9 mouse cellular contexts compared by ENCODE assay signal in genomic region chr6:135445070-135445469, GRCm38 (mm10).
DNase-seq lines count a peak whose midpoint lies in the region; ATAC-seq and TF ChIP-seq lines count a peak whose summit lies in the region.
"Had no signal": no experiment of that assay in that cellular context is flagged by ENCODE, and none has a peak within 500 bp of the region (broad histone marks: within the 10 kb centered on the region; RNA-seq: fewer than 3 reads in every experiment).

No protein-coding gene starts in this region.

- no peaks in the 10 kb centered on the region for H3K27me3 ChIP-seq in intestine, embryonic 15.5 days (replicated peaks)
- no peaks in the 10 kb centered on the region for H3K27me3 ChIP-seq in intestine, postnatal 0 days (replicated peaks; ENCODE audit: control insufficient read depth, insufficient read depth, low read length)
- H3K27me3 ChIP-seq in embryonic facial prominence, embryonic 14.5 days (replicated peaks; ENCODE audit: control insufficient read depth, insufficient read depth, low read length), result no peaks in the 10 kb centered on the region; the same call in 1 of the 2 replicates
- no peaks in the 10 kb centered on the region for H3K27me3 ChIP-seq in hindbrain, embryonic 14.5 days (ENCODE audit: control insufficient read depth, insufficient read depth, low read length)
- no peaks in the 10 kb centered on the region for H3K27me3 ChIP-seq in midbrain, embryonic 14.5 days (ENCODE audit: control insufficient read depth, insufficient read depth, low read length)
- H3K27me3 ChIP-seq in thymus, adult 2 months (ENCODE audit: control insufficient read depth, insufficient read depth, low read length), result no peaks in the 10 kb centered on the region

- peak overlapping the region; percentile 39 for H3K4me2 ChIP-seq in intestine, embryonic 15.5 days (replicated peaks)
- no peak overlapping the region for H3K4me2 ChIP-seq in intestine, postnatal 0 days (replicated peaks; ENCODE audit: low read depth)
- H3K4me2 ChIP-seq in embryonic facial prominence, embryonic 14.5 days (ENCODE audit: low read depth, low read length), result peak overlapping the region; percentile 51
- peak overlapping the region; percentile 39 for H3K4me2 ChIP-seq in hindbrain, embryonic 14.5 days (replicated peaks)
- H3K4me2 ChIP-seq in midbrain, embryonic 14.5 days (ENCODE audit: low read length), result peak overlapping the region; percentile 41
- H3K4me2 ChIP-seq: stomach, embryonic 15.5 days had no signal

- peak overlapping the region; percentile 11 for H3K27ac ChIP-seq in intestine, embryonic 15.5 days
- no peak overlapping the region for H3K27ac ChIP-seq in intestine, postnatal 0 days (ENCODE audit: low read depth, low read length)
- peak overlapping the region; percentile 39; the same call in 1 of the 2 replicates for H3K27ac ChIP-seq in embryonic facial prominence, embryonic 14.5 days (replicated peaks; ENCODE audit: low read depth, low read length)
- H3K27ac ChIP-seq in hindbrain, embryonic 14.5 days, result peak overlapping the region; percentile 60
- peak overlapping the region; percentile 70 for H3K27ac ChIP-seq in midbrain, embryonic 14.5 days (replicated peaks; ENCODE audit: low read depth, low read length)
- no peak overlapping the region for H3K27ac ChIP-seq in thymus, adult 2 months (ENCODE audit: control insufficient read depth, insufficient read depth, low read length)
- H3K27ac ChIP-seq: stomach, embryonic 15.5 days had no signal

- 36% methylated on average over 8 of the region's 8 CpGs for WGBS in intestine, embryonic 15.5 days
- WGBS in intestine, postnatal 0 days, result 61% methylated on average over 8 of the region's 8 CpGs
- 28% methylated on average over 8 of the region's 8 CpGs for WGBS in embryonic facial prominence, embryonic 14.5 days
- 19% methylated on average over 8 of the region's 8 CpGs for WGBS in hindbrain, embryonic 14.5 days
- 22% methylated on average over 8 of the region's 8 CpGs for WGBS in midbrain, embryonic 14.5 days
- 77% methylated on average over 8 of the region's 8 CpGs for WGBS in thymus, adult 2 months

- H3K9me3 ChIP-seq in intestine, embryonic 15.5 days, result no peaks in the 10 kb centered on the region
- no peaks in the 10 kb centered on the region for H3K9me3 ChIP-seq in intestine, postnatal 0 days (ENCODE audit: control insufficient read depth)
- H3K9me3 ChIP-seq in embryonic facial prominence, embryonic 14.5 days (ENCODE audit: control insufficient read depth, low read length), result 0 out of 2 replicates have a peak, but pooled peaks cover under 1% of the 10 kb centered on the region
- no peaks in the 10 kb centered on the region for H3K9me3 ChIP-seq in hindbrain, embryonic 14.5 days (ENCODE audit: control insufficient read depth, low read length)
- no peaks in the 10 kb centered on the region for H3K9me3 ChIP-seq in midbrain, embryonic 14.5 days (ENCODE audit: control insufficient read depth, low read length)
- H3K9me3 ChIP-seq: stomach, embryonic 15.5 days had no signal

- no peak for DNase-seq in embryonic facial prominence, embryonic 14.5 days (ENCODE audit: low spot score)
- no peak for DNase-seq in hindbrain, embryonic 14.5 days (ENCODE audit: low spot score)
- no peak for DNase-seq in midbrain, embryonic 14.5 days
- DNase-seq in thymus, adult 2 months, result no peak
- no peak for DNase-seq in c-Kit-positive CD71-positive TER-119-positive erythroid progenitor cells, embryonic 14.5 days (ENCODE audit: low spot score)

- no peak overlapping the region for H3K4me3 ChIP-seq in intestine, embryonic 15.5 days (replicated peaks)
- H3K4me3 ChIP-seq in intestine, postnatal 0 days (ENCODE audit: low read depth, low read length), result no peak overlapping the region
- H3K4me3 ChIP-seq in embryonic facial prominence, embryonic 14.5 days (ENCODE audit: low read depth, low read length), result no peak overlapping the region
- H3K4me3 ChIP-seq in hindbrain, embryonic 14.5 days (replicated peaks; ENCODE audit: low read length), result no peak overlapping the region
- H3K4me3 ChIP-seq in midbrain, embryonic 14.5 days (replicated peaks; ENCODE audit: low read depth, low read length), result no peak overlapping the region
- H3K4me3 ChIP-seq in thymus, adult 2 months (ENCODE audit: control insufficient read depth, insufficient read depth, low read length), result no peak overlapping the region
- H3K4me3 ChIP-seq: stomach, embryonic 15.5 days had no signal

- H3K36me3 ChIP-seq in intestine, embryonic 15.5 days, result no peaks in the 10 kb centered on the region
- H3K36me3 ChIP-seq in intestine, postnatal 0 days (ENCODE audit: control insufficient read depth, insufficient read depth), result no peaks in the 10 kb centered on the region
- H3K36me3 ChIP-seq in embryonic facial prominence, embryonic 14.5 days (ENCODE audit: control insufficient read depth, insufficient read depth, low read length), result no peaks in the 10 kb centered on the region
- no peaks in the 10 kb centered on the region for H3K36me3 ChIP-seq in hindbrain, embryonic 14.5 days (replicated peaks; ENCODE audit: control insufficient read depth, insufficient read depth)
- no peaks in the 10 kb centered on the region for H3K36me3 ChIP-seq in midbrain, embryonic 14.5 days (ENCODE audit: control insufficient read depth, insufficient read depth, low read length)
- H3K36me3 ChIP-seq in thymus, adult 2 months (ENCODE audit: control insufficient read depth, insufficient read depth, low read length), result no peaks in the 10 kb centered on the region
- H3K36me3 ChIP-seq: stomach, embryonic 15.5 days had no signal

- no peak for ATAC-seq in intestine, embryonic 15.5 days
- no peak; the same call in 1 of the 2 replicates for ATAC-seq in intestine, postnatal 0 days
- no peak for ATAC-seq in embryonic facial prominence, embryonic 14.5 days (ENCODE audit: low read depth)
- no peak for ATAC-seq in hindbrain, embryonic 14.5 days (ENCODE audit: low FRiP score)
- no peak for ATAC-seq in midbrain, embryonic 14.5 days (ENCODE audit: low FRiP score, low TSS enrichment)
- no peak for ATAC-seq in erythroid progenitor cell, adult 5-6 weeks (replicated peaks; ENCODE audit: low FRiP score, poor library complexity, severe bottlenecking)

- no peak for TF ChIP-seq CTCF in intestine, postnatal 0 days (IDR thresholded peaks at IDR 0.05; ENCODE audit: low read depth)
- no peak for TF ChIP-seq CTCF in thymus, adult 2 months (IDR thresholded peaks at IDR 0.05; ENCODE audit: borderline replicate concordance, control insufficient read depth, extremely low read depth, insufficient read depth, low read length, poor library complexity)

- TF ChIP-seq POLR2A in thymus, adult 2 months (IDR thresholded peaks at IDR 0.05; ENCODE audit: control insufficient read depth, extremely low read depth, insufficient read depth, low read length, poor library complexity), result no peak

- 0 out of 2 replicates have a peak, but pooled peaks cover 4% of the 10 kb centered on the region for H3K4me1 ChIP-seq in intestine, embryonic 15.5 days (replicated peaks)
- H3K4me1 ChIP-seq in intestine, postnatal 0 days (replicated peaks; ENCODE audit: control insufficient read depth, insufficient read depth, low read length), result 0 out of 2 replicates have a peak, but pooled peaks cover 4% of the 10 kb centered on the region
- peaks cover 7% of the 10 kb centered on the region for H3K4me1 ChIP-seq in embryonic facial prominence, embryonic 14.5 days (ENCODE audit: control insufficient read depth, insufficient read depth, low read length)
- peaks cover 16% of the 10 kb centered on the region; the same call in 1 of the 2 replicates for H3K4me1 ChIP-seq in hindbrain, embryonic 14.5 days (replicated peaks; ENCODE audit: control insufficient read depth, insufficient read depth, low read length)
- H3K4me1 ChIP-seq in midbrain, embryonic 14.5 days (ENCODE audit: control insufficient read depth, insufficient read depth, low read length), result peaks cover 11% of the 10 kb centered on the region
- no peaks in the 10 kb centered on the region for H3K4me1 ChIP-seq in thymus, adult 2 months (replicated peaks; ENCODE audit: control insufficient read depth, insufficient read depth, low read length)
- H3K4me1 ChIP-seq: stomach, embryonic 15.5 days had no signal

- no peak overlapping the region for H3K9ac ChIP-seq in intestine, embryonic 15.5 days
- H3K9ac ChIP-seq in intestine, postnatal 0 days (ENCODE audit: low read depth, low read length), result no peak overlapping the region
- H3K9ac ChIP-seq in embryonic facial prominence, embryonic 14.5 days (ENCODE audit: low read depth, low read length), result peak overlapping the region; percentile 42; the same call in 1 of the 2 replicates
- peak overlapping the region; percentile 5; the same call in 1 of the 2 replicates for H3K9ac ChIP-seq in hindbrain, embryonic 14.5 days
- peak overlapping the region; percentile 39; the same call in 1 of the 2 replicates for H3K9ac ChIP-seq in midbrain, embryonic 14.5 days (replicated peaks; ENCODE audit: low read length)
- H3K9ac ChIP-seq: stomach, embryonic 15.5 days had no signal

Comparison
In these comparisons a context has a peak if more than half of its experiments do, and no peak if none do; other contexts are left out.
1. H3K27ac ChIP-seq: peak in intestine, embryonic 15.5 days (single experiment), embryonic facial prominence, embryonic 14.5 days (single experiment), hindbrain, embryonic 14.5 days (single experiment) and midbrain, embryonic 14.5 days (single experiment); none in intestine, postnatal 0 days (single experiment) and thymus, adult 2 months (single experiment).
2. H3K9ac ChIP-seq: peak in embryonic facial prominence, embryonic 14.5 days (single experiment), hindbrain, embryonic 14.5 days (single experiment) and midbrain, embryonic 14.5 days (single experiment); none in intestine, embryonic 15.5 days (single experiment) and intestine, postnatal 0 days (single experiment).